Mouse (Mus musculus) c-Kit-positive CD71-negative TER-119-negative erythroid progenitor cells, embryonic 14.5 days (primary cell): ENCODE results near the gene Nt5c.
"Not testable (repeated sequence)": the region's sequence is repeated elsewhere in the genome, so short reads cannot be mapped to it uniquely, and the experiment has no call there.

ENCODE experiments used
- DNase-seq: peaks from one replicate; pipeline ENCODE4 v3.0.0-alpha.2; 2013; ENCODE audit warnings: low read depth

Nt5c gene

DNA sequence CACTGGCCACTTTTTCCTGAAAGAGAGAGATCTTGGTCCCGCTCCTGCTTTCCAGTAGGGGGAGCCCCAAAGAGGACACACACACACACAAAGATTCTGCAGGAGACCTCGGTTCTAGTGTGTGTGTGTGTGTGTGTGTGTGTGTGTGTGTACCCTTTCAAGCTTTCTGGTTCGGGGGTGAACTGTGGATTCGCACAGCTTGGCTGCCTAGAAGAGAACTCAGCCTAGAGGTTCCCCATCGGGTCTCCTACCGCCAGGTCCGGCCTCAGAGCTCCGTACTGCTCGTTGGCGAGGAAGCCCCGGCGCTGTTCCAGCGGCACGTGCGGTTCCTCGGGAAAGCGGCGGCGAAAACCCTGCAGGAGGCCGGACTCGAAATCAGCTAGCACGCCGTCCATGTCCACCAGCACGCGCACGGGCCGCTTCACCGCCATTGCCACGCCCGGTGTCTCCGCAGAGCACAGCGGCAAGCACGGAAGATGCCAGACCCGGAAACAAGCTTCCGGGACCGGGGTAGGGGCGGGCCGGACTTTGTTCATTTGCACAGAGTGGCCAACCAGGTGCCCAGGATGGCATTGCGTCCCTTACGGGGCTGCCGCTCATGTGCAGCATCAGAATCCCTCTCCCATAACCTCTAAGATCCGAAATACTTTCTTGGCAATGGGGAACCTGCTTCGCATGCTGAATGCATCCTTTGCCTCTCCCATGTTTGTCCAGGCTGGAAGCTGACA, at the start of gene Nt5c:
TSS of gene Nt5c (minus strand) at position 507 of the 728 bp plus-strand sequence.
- DNase-seq: peak; percentile 76

DNA sequence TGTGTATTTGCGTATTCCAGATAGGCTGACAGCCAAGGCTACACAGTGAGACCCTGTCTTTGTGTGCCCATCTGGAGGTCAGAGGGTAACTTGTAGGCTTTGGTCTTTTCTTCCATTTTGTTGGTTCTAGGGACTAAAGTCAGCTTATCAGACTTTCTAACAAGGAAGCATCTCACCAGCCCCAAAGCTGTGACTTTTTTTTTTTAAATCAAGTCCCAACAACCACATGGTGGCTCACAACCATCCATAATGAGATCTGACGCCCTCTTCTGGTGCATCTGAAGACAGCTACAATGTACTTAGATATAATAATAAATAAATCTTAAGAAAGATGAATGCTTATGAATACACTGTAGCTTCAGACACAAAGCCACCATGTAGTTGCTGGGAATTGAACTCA, 46.4 kb upstream of the Nt5c start:
- no peak for DNase-seq

DNA sequence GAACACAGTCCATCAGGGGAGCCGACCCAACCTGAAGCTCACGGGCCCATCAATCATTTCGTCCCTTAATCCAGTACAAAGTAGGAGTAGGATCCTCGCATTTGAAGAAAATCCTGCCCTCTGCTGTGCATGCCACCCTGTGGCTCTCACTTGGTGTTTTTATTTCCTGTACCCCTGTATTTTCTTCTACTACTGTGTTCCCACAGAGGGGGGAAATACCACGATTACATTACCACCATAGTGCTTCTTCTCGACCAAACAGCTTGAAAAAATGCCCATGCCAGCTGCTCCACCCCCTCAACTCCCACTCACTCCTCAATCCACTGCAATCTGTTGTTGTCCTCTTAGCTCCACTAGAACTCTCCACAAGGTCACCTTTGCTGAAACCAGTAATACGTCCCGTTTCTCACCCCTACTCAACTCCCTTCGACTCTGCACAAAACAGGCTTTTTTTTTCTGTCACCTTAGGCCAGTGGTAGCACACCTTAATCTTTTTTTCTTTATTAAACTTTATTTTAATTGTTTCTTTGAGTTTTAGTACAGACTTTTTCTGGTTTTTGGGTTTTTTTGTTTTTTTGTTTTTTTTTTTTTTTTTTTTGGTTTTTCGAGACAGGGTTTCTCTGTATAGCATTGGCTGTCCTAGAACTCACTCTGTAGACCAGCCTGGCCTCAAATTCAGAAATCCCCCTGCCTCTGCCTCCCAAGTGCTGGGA, 45.4 kb upstream of the Nt5c start:
- DNase-seq: no peak

DNA sequence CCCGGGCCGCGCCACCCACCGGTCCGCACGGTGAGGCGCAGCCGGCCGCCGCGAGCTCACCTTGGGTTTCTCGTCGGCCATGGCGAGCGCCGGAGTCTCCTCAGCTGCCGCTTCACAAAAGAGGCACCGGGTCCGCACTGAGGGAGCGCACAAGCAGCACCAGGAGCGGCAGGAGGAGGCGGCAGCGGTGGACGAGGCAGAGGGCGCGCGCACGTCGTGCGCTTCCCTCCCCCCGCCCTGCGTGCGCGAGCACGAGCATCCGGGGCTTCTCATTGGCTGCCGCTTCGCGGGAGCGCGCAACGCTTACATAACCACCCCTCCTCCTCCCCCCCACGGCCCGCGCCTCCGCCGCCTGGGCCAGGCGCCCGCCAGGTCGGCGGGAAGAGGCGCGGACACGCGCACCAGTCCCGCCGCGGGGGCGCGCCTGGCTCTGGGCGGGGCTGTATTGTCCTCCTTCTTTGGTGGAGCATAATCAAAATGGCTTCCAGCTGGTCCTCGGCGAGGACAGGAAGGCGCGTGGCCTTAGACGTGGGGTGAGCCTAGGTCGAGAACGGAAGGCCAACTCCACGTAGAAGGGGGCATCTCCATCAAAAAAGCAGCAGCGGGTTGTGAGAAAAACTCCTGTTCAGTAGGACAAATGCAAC, 44.5 kb upstream of the Nt5c start, which contains the start of gene Sumo2:
TSS of gene Sumo2 (minus strand) at position 239 of the 644 bp plus-strand sequence.
- DNase-seq: peak; percentile 92

DNA sequence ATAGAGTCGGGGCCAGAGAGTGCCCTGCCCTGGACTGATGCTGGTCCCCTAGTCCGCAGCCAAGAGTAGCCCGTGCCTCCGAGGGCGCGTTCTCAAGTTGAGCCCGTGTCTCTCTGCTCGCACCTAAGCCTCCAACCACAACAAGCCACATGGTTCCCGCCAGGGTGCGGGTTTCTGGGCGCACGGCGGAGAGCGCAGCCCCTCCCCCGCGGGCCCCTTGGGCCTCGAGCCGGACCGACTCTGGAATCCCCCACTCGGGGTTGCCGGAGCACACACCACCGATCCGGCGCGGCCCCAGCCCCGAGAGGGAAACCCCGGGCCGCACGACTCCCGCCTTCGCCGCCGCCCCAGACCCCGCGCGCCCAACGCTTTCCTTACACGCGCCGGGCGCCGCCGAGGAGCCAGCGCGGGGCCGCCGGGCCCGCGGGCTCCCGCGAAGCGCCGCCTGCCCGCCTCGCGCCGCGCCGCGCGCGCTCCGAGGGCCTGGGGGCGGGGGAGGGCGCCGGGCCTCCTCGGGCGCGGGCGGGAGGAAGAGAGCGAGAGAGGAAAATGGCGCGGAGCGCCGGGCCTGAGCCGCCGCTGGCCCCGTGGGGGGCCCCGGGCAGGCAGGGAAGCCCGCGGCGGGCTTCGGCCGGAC, 43.9 kb upstream of the Nt5c start:
- no peak for DNase-seq

DNA sequence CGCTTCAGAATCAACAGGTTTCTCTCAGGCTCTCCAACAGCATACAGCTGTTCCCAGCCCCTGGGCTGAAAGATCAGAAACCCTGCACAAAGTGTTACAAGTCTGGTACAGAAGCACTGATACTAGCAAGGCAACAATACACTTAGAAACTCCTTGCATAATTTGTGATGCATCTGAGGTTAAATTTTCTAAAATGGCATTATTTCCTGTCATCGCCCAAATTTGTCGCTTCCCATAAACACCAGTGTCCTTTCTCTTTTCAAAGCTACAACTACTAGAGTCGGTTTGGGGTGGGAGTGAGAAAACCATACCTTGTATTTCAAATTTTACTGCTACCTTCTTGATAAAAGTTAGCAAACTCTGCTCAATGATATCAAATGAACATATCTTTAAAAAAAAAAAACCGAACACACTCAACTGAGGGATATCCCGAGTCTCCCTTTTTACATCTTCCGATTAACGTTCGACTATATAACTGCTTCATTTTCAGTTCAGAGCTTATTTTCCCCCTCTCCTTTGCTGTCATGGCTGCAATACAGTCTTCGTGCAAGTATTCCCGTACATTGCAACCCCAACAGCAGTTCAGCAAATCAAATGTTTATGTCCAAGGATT, 43.2 kb upstream of the Nt5c start:
- DNase-seq: no peak

DNA sequence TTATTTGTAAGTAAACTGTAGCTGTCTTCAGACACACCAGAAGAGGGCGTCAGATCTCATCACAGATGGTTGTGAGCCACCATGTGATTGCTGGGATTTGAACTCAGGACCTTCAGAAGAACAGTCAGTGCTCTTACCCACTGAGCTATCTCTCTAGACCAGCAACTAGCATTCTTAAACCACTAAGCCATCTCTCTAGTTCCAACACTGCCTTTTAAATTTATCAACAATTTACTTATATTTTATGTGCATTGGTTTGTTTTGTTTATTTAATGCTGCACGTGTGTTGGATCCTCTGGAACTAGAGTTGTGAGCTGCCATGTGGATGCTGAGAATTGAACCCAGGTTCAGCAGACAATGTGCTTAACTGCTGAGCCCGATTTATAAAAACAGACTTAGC, 34.8 kb upstream of the Nt5c start:
- not testable (repeated sequence) for DNase-seq

DNA sequence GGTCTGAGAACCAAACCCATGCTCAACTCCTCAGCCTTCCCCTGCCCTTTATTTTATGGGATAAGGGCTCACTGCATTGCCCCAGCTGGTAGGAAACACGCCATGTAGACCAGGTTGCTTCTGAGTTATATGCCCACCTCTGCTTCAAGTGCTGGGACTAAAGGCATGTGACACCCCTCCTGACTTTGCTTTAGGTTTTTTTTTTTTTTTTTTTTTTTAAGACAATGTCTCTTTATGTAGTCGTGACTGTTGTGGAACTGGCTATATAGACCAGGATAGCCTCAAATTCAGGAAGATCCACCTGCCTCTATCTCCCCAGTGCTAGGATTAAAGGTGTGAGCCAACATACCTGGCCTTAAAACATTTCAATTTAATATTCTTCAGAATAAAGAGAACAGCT, 31.0 kb upstream of the Nt5c start:
- no peak for DNase-seq

DNA sequence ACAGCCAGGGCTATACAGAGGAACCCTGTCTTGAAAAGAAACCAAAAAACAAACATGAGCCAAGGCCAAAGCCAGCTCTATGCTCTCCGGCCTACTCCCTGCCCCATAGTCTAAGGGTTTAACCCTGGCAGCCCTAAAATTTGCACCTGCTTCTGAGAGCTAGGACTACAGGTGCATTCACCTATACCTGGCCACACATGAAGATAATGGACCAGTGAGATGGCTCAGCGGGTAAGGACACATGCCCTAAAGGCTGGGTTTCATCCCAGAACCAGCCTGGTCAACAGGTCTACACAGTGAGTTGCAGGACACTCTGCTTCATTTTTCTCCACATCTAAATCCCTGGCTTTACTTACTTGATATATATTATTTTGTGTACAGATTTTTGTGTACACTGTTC, 30.6 kb upstream of the Nt5c start:
- DNase-seq: no peak

DNA sequence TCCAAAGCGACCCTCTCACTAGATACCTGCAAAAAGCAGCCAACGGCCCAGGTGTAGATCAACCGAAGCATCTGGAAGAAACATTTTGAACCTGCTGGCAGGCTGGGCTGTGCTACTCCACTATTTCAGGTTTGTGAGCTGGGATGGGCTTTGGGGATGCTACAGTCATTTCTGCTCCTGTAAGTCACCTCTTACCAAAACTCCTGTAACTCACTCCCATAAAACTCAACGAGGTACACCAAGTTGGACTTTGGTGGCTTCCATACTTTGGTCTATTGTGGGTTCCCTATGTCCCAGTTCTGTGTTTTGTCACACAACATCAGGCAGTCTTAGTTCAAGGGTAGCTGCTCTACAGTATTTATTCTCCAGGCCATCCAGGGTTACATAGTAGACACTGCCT, 29.4 kb upstream of the Nt5c start:
- no peak for DNase-seq

DNA sequence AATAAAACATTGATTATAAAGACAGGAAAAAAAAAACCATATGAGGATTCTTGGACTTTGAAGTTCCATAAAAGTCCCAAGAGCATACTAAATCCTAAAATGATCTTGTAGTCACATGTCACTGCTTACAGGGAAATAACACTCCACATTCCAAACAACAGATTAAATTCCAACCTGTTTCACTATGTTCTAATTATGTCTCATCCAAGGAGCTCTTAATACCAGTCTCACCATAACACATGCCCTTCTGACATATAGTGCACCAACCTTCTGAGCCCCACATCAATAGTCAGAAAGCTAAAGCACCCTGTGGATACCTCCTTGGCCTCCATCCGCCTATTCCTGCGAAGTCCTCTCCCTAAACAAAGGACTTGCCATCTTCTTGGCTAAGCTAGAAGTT, 28.6 kb upstream of the Nt5c start:
- no peak for DNase-seq

DNA sequence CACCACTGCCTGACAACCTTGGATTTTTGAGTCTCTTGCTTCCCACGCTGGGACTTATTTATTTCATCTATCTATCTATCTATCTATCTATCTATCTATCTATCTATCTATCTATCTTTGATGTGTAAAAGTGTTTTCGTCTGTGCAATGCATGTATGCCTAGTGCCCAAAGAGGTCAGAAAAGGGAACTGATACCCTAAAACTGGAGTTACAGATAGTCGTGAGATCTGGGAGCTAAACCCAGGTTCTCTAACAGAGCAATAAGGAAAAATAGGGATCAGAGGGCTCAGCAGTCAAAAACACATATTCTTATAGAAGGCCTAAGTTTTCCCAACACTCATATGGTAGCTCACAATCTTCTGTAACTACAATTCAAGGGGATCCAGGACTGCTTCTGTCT, 27.9 kb upstream of the Nt5c start:
- no peak for DNase-seq

DNA sequence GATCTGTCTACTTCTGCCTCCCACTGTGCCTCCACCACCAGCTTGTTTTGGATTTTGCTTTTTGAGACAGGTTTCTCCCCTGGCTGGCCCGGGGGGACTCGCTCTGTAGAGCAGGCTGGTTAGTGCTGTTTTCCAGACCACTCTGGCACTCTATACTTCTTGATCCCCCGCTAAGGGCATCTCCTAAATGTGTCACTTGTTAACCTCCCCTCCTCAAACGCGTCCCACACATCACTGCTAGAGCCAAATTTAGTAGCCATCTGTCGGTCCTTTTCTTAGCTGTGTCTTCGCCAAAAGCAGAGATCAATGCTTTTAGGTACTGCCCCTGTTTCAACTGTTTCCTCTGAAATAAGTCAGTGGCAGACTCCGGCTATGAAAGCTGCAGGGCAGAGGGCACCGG, 27.0 kb upstream of the Nt5c start:
- no peak for DNase-seq

DNA sequence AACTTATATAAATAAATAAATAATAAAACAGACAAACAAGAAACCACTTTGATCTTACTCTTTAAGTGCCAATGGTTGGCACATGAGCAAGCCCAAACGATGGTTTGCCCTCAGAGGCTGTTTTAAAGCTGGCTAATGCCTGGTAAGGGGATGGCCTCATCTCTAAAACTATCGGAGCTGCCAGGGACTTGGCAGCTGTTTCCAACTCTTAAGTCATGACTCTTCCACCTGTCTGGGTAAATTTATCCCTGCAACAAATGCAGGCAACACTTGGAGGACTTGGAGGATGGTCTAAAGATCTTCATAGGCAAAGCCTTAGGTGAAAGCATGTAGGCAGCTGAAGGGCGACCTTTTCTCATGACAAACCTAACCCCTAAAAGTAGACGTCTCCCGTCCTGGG, 25.3 kb upstream of the Nt5c start:
- DNase-seq: no peak

DNA sequence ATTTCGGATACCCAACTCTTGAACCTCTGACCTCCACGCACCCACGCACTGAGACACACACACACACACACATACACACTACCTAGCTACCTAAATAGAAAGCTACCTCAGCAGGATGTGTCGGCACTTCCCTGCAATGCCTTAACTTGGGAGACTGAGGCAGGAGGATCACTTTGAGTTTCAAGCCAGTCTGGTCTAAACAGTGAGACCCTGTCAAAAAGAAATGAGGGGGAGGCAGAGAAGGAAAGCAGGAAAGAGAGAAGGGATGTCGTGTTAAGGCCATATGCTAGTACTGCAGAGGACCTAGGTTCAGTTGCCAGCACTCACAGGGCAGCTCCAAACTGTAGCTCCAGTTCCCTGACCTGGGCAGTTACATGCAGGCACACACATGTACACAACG, 23.4 kb upstream of the Nt5c start:
- no peak for DNase-seq

DNA sequence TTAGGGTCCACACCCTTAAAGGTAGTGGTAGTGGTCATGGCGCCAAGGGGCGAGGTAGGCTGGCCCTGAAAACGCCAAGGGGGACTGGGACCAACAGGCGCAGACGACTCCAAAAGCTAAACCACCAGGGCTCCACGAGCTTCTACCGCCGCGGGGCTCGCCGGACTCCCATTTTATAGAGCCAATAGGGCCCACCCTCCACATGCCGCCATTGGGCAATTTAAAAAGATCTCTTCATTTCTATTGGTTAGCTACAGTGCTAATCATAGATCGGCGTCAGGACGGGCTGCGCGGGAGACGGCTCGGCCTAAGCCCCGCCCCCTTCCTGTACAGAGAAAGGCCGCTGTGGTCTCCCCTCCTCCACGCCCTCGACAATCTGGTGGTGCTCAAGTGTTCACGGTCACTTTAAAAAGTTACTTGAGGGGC, 22.6 kb upstream of the Nt5c start, which contains the start of gene Jpt1:
TSS of gene Jpt1 (minus strand) at position 150 of the 426 bp plus-strand sequence.
- peak; percentile 92 for DNase-seq

DNA sequence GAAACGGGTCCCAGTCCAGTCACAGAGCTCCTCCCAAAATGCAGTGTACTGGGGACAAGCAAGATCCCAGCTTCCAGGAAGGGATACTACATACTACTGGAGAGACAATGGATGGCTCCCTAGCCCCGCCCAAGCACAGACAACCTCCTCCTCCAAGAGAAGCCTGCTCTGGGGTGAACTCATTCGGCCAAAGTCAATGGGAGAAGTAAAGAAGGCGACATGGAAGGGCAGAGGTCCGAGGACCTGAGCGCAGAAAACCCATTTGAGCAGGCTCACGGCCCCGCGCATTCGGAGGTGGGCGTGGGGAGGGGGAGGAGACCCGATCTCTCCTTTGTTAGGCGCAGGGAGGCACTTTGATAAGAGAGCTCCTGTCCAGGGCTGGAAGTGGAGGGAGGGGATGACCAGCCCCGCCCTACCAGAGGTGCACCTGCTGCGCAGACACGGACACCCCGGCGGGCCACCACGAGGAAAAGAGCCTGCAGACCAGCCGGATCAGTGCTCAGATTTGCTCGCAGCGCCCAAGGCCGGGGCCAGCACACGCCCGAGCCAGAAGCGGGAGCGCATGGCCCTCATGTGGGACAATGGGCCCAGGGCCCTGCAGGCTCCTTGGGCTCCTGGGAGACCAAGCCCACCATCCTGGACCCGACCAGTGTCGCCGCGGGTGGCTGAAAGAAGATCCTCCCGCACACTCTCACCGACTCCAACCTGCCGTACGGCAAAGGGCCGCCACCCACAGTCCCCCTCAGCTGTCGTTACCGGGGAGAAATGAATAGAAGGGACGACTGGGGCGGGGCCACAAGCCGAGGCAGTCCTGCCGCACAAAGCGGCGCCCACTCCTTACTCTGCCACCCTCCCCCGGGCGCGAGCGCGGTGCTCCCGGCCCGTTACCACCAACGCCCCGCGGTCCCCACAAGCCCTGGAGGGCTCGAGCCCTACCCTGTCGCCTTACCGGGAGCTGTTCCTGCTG, 21.9 kb upstream of the Nt5c start:
- DNase-seq: no peak

DNA sequence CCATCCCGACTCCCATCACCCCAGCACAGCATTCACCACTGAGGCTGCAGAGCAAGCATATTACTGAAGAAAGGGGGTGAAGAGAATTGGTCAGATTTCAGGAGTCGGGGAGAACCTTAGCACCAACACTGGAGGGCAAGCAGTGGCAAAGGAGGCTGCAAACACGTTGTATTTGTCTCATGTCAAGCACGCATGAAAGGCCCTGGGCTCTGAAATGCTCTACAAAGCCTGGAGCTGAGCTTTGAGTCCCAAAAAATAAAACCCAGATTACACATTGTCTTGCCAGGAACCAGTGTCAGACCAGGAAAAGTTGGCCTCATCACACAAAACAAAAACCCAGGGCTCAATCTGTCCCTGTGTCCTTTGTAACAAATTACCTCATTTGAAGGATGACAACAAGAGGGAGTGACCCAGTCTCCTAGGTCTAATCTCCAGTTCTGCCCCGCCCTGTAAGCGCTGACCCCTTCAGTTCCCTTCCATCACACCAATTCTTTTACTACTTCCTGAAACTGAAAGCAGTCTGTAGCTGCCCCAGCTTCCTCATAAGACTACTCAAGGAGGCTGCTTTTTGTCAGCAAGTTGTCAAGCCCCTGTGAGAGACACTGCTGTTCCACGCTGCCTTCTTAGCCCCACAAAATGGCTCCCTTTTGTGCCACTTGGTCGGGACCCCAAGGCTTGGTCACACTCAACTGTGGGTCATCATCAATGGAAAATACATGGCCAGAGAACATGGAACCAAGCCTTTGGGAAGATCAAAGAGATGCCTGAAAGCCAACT, 20.9 kb upstream of the Nt5c start:
- peak; percentile 50 for DNase-seq

DNA sequence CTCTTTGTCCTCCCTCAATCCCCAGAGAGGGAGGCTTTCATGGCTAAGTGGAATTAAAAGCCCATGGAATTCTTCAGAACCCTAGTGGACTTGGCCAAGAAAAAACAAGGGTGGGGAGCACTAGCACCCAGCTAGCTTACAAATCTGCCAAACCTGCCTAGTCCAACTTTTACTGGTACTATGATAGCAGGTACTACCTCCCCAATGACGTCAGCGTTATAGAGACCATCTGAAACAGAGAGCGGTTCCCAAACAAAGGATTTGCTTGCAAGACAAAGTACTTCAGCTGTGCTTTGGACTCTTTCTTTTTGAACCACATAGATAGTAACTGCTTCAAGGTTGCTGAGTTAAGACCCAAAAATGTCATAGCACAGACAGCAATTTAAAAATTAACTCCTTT, 20.3 kb upstream of the Nt5c start:
- DNase-seq: no peak

DNA sequence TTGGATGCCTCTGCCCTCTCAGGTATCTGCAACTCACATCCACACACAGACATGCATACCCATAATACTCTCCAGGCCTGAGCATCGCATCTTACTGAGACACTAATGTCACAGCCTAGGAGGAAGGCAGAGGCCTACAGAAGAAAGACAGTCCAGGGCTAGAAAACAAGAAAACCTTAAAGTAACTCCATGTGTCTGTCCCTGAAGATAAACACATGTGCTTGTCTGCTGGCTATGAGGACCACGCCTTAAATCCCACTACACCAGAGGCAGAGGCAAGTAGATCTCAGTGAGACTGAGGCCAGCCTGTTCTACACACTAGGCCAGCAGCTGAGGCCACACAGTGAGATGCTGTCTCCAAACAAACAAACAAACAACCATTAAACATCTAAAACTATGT, 19.5 kb upstream of the Nt5c start:
- no peak for DNase-seq
